Mouse (Mus musculus) olfactory bulb, adult 2 months (tissue): ENCODE measurements at regions not wholly inside any gene's neighbourhood (a gene's known extent, or its start where the extent isn't known, plus 50 kb on each side); places are given as distances from the start of the nearest gene placed in this dataset.

ENCODE experiments used
- CTCF ChIP-seq: fragments of 200-500 bp; IDR thresholded peaks from 2 replicates; pipeline ENCODE4 v1.5.1; 2012; ENCODE audit warnings: low read depth, mild to moderate bottlenecking, low read length, moderate library complexity; ENCODE audit not compliant: insufficient read depth
- POLR2A ChIP-seq: fragments of 200-500 bp; IDR thresholded peaks from 2 replicates; pipeline ENCODE4 v1.6.1; 2012; ENCODE audit warnings: mild to moderate bottlenecking, low read depth, low read length, moderate library complexity; ENCODE audit not compliant: insufficient read depth

- TF ChIP-seq CTCF, result no peak
- TF ChIP-seq POLR2A, result no peak
Observed at GRCm38 (mm10) chr15:51371162-51371561, 2513.5 kb upstream of the Gm7489 start.
